Mouse (Mus musculus): Measurements from ENCODE around the gene Sltm. TPM values are rescaled to one million over a fixed set of nuclear protein-coding genes. Genes with fewer than 3 reads are reported as not detected.
"Not testable (repeated sequence)": the region's sequence is repeated elsewhere in the genome, so short reads cannot be mapped to it uniquely, and the experiment has no call there.

Gene Sltm
- total RNA-seq, 2 experiments from 2014 or later: 15.8 to 16.6 TPM

- intact Hi-C loops (cut with DNase I; ENCODE audit: low total_unique reads); DNase-seq: not testable (repeated sequence)
Observed at GRCm38 (mm10) chr9:70546576-70546975, 4.0 kb downstream of the Sltm start.

- intact Hi-C loops (cut with DNase I; ENCODE audit: low total_unique reads): no loop called here
- no peak for DNase-seq
Observed at GRCm38 (mm10) chr9:70548304-70548703, 5.8 kb downstream of the Sltm start.

DNA sequence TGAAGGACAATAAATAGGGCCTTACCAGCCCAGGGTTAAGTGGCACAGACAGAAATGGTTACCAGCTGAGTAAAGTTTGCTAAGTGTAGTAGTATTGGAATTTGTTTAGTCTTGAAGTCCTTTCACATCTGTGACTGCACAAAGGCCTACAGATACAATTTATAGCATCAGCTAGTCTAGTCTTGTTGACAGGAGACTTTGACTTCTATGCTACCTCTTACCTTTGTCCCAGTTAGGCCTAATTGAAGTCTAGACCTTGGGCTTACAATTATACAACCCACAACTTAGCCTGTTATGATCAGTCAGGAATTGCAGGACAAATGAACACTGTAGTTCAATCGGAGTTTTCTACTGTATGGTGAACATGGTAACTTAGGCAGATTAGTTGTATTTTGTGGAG is 9.0 kb downstream of the Sltm start:
- intact Hi-C loops (cut with DNase I; ENCODE audit: low total_unique reads): no loop called here
- DNase-seq: no peak

GRCm38 (mm10) chr9:70552233-70552632 is 9.7 kb downstream of the Sltm start:
- intact Hi-C loops (cut with DNase I; ENCODE audit: low total_unique reads); DNase-seq: not testable (repeated sequence)

DNA sequence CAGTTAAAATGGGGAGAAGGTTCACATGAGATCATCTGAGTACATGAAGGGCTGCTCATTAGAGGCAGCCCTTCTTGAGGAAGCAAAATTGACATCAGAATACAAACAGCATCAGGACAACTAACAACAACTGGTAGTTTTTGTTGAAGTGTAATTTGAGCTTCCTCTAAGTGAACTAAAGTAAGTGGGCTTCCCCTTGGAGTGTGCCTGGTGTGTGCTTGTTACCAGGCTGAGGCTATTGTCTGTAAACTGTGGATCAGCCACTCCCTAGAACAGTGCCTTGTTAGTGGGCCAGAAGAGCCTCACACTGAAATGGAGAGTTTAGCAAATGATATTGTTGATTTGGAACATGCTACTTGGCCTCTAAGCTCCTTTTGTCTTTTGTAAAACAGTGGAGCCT is 12.9 kb downstream of the Sltm start:
- no peak for DNase-seq
- intact Hi-C loops (cut with DNase I; ENCODE audit: low total_unique reads): no loop called here

DNA sequence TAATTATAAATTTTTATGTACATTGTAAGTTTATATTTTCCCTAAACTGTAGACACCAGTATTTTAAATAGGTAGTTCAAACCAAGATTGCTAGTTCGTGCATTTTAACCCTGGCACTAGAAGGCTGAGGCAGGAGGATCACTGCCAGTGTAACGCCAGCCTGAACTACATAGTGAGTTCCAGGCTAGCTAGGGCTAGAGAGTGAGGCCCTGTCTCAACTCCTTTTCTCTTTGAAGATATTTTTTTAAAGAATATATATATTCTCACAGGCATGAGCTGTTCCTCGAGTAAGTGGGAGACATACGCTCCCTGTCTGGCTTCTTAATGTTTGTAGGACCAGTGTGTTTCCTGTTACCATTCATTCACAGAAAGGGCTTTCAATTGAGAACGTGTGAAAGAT is 14.2 kb downstream of the Sltm start:
- no peak for DNase-seq
- intact Hi-C loops (cut with DNase I; ENCODE audit: low total_unique reads): no loop called here

- no peak for DNase-seq
- intact Hi-C loops (cut with DNase I; ENCODE audit: low total_unique reads): no loop called here
Observed at GRCm38 (mm10) chr9:70562825-70563224, 20.3 kb downstream of the Sltm start.

- intact Hi-C loops (cut with DNase I; ENCODE audit: low total_unique reads): no loop called here
- no peak for DNase-seq
Observed at GRCm38 (mm10) chr9:70567651-70568050, 25.1 kb downstream of the Sltm start.

DNA sequence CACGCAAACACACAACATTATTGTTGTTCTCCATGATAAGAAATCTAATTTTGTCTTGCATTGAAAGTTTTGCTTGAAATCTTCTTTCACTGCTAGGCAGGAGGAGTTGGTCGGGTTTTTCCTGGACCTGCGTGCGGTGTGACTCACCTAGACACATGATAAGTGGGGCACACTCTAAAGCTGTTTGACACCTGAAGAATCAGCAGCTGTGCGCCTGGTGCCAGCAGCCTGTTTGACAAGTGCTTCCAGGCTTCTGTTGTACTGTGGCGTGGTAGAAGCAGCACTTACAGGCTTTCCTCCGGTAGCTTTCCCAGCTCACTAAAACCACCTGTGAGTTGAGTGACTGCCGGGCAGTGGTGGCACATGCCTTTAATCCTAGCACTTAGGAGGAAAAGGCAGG is 27.8 kb downstream of the Sltm start:
- intact Hi-C loops (cut with DNase I; ENCODE audit: low total_unique reads): no loop called here

GRCm38 (mm10) chr9:70578123-70578522 is 35.6 kb downstream of the Sltm start:
- intact Hi-C loops (cut with DNase I; ENCODE audit: low total_unique reads): no loop called here
- DNase-seq: no peak

More for the DNA sequence above, 27.8 kb downstream of the Sltm start:
- no peak for DNase-seq

DNA sequence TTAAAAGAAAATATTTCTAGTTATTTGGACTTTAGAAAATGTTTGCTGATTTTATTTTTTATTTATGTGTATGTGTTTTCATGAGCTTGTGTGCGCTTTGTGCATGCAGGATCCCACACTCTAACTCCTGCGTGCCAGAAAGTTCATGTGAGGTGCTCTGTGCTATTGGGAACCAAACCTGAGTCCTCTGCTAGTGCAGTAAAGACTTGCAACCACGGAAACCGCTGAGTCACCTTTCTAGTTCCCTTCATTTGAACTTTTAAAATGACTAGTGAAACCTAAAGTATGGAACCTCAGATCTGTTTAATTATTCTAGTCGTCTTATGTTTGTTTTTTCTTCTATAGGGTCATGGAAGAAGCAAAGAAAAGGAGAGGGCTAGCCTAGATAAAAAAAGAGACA is 38.4 kb downstream of the Sltm start:
- intact Hi-C loops (cut with DNase I; ENCODE audit: low total_unique reads): no loop called here
- DNase-seq: no peak

GRCm38 (mm10) chr9:70584641-70585040 is 42.1 kb downstream of the Sltm start:
- no peak for DNase-seq
- intact Hi-C loops (cut with DNase I; ENCODE audit: low total_unique reads): no loop called here

DNA sequence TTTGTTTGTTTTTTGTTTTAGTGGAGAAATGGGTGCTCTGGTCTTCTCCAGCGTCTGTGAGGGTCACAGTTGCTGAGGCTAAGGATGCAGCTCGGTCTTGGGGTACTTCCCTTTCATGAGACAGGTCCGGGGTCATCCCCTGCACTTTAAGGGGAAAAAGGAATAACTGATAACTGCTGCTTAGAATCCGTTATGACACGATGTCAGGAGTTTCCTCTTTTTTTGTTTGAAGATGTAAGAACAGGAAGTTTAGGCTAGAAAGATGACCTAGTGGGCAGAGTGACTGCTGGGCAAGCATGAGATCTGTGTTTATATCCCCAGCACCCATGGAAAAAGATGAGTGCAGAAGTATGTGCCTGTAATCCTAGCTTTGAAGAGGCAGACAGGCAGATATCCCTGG is 42.6 kb downstream of the Sltm start:
- DNase-seq: no peak
- intact Hi-C loops (cut with DNase I; ENCODE audit: low total_unique reads): no loop called here

- intact Hi-C loops (cut with DNase I; ENCODE audit: low total_unique reads): no loop called here
- DNase-seq: no peak
Observed at GRCm38 (mm10) chr9:70587171-70587570, 44.6 kb downstream of the Sltm start.

GRCm38 (mm10) chr9:70590775-70591174 is 48.2 kb downstream of the Sltm start:
- intact Hi-C loops (cut with DNase I; ENCODE audit: low total_unique reads): no loop called here
- DNase-seq: no peak

- intact Hi-C loops (cut with DNase I; ENCODE audit: low total_unique reads): no loop called here
- no peak for DNase-seq
Observed at GRCm38 (mm10) chr9:70591486-70591885, 48.9 kb downstream of the Sltm start.

DNA sequence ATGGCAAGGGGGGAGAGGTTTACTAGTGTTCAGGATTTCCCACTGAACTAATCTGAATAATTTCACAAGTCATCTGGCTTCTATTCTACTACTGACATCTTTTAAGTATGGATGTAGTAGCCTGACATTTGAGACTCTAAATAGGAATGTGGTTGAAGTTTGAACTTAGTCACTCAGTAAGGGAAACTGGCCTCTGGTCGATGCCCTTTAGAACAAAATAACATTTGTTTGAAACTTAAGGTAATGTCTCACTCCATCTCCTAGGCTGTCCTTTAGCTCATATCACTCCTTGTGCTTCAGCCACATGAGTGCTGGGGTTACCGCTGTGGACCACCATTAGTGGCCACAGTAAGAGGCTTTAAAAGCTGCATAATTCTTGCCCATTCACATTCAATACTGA is 55.7 kb downstream of the Sltm start:
- intact Hi-C loops (cut with DNase I; ENCODE audit: low total_unique reads): no loop called here
- no peak for DNase-seq

- intact Hi-C loops (cut with DNase I; ENCODE audit: low total_unique reads): no loop called here
- DNase-seq: no peak
Observed at GRCm38 (mm10) chr9:70602186-70602845, 59.8 kb downstream of the Sltm start.

DNA sequence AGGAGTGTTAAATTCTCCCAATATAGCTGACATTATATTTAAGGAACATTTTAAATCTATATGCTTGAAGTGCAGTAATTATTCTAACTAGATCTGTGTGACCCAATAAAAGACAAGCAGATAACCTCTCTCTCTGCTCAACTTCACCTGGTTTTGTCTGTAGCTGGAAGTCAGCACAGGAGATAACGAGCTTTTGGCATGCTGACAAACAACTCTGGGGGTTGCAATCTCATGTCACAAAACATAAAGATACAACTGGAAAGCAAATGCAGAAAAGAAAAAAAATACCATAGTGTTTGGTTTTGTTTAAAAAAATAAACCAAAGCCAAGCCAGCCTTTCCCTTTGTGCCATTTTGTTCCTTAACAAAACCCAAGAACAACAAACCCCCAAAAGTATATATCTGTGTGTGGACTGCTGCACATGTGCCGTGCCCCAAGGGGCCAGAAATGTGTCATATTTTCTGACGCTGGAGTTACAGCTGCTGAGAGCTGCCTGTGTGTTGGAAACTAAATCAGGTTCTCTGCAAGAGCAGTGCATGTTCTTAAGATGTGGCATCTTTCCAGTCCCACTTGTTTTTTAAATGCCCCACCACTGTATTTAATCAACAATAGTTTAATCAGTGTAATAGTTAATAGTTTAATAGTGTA is 68.6 kb downstream of the Sltm start:
- DNase-seq: no peak
- intact Hi-C loops (cut with DNase I; ENCODE audit: low total_unique reads): no loop called here

DNA sequence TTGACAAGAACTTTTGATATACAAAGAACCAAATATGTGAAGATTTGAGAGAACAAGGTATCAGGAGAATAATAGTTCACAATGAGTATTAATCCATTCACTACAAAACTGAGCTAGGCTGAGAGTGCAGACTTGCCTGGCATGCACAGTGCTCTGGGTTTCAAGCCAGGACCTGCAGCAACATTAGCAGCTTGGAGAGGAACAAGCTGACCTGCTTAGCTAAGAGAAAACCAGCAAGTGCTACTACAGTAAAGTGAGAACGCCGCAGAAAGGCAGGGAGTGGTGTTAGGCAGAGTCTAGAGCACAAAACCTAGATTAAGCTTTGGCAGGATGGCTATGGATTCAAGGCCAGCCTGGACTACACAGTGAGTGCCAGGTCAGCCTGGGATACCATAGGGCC is 87.2 kb downstream of the Sltm start:
- intact Hi-C loops (cut with DNase I; ENCODE audit: low total_unique reads): no loop called here
- DNase-seq: peak; percentile 15

- intact Hi-C loops (cut with DNase I; ENCODE audit: low total_unique reads): no loop called here
- no peak for DNase-seq
Observed at GRCm38 (mm10) chr9:70631665-70632064, 89.1 kb downstream of the Sltm start.

DNA sequence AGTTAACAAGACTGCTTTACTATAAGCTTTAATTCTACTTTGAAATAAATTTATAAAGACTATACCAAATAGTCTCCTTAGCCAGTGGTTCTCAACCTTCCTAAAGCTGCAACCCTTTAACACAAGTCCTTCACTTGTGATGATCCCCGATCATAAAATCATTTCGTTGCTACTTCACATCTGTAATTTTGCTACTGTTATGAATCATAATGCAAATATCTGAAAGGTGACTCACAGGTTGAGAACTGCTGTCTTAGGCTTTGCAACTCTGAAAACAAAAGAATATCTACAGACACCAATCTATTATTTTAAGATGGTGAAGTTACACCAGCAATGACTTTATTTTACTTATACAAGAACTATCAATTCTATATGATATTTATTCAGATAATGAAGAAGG is 94.2 kb downstream of the Sltm start:
- intact Hi-C loops (cut with DNase I; ENCODE audit: low total_unique reads): no loop called here
- no peak for DNase-seq
